Mouse (Mus musculus) layer of hippocampus, adult 2 months (tissue): ENCODE measurements around the gene Armh1. TPM values are rescaled to one million over a fixed set of nuclear protein-coding genes. Genes with fewer than 3 reads are reported as not detected.
"Not testable (repeated sequence)": the region's sequence is repeated elsewhere in the genome, so short reads cannot be mapped to it uniquely, and the experiment has no call there.

Experiments used
- DNase-seq, 2 experiments: peaks; one replicate each; pipeline ENCODE4 v3.0.0; 2022; ENCODE audit warnings: low spot score in 2 of 2
- H3K27ac ChIP-seq: fragments of 200-600 bp; 2 replicates; pipeline ENCODE4 v1.8.1; 2022
- H3K4me3 ChIP-seq: fragments of 200-600 bp; 2 replicates; pipeline ENCODE4 v1.8.1; 2022; ENCODE audit warnings: mild to moderate bottlenecking
- CTCF ChIP-seq: fragments of 200-600 bp; conservative IDR thresholded peaks from 2 replicates; pipeline ENCODE4 v1.8.1; 2022; ENCODE audit warnings: antibody characterized with exemption, mild to moderate bottlenecking, moderate library complexity
- total RNA-seq, 2 experiments: library from RNA; stranded (reverse); gene quantifications; 2 replicates each; pipeline ENCODE4 v1.2.3; 2021

Armh1 gene
- total RNA-seq, 2 experiments from 2014 or later: 0.47 to 0.59 TPM

DNA sequence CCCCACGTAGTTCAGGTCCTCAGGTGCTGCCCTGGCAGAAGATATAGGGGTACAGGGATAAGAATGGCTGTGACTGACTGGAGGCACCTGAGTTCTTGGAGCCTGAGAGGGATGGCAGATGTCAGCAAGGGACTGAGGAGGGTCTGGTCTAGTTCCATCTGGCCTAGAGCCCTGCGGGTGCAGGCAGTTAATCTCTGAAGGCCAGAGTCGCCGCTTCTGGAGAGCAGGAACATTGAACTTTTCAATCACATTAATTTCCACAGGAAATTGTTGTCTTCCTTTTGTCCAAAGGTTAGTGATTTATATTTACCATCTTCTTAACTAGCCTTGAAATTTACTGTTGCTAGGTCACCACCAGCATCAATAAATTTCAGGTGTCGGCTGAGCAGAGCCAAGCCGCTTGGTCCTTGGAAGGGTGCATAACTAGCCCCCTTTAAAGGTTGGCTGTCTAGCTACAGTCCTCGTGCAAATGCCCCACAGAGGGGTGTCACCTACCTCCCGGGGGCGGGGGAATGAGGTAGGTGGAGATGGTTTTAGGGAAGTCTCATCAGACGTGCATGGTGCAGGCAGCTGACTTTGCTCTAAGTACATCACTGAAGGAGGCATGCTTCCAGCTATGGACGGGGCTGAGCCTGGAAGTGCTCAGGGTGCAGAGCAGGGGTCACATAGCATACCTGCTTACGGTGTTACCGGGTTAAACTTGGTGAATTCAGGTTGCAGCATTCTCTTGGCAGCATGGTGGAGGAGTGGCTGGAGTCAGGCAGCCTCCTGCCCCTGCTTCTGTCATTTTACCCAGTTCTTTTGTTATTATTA lies 10.4 kb upstream of the Armh1 start:
- DNase-seq: no peak
- no peak overlapping the region for H3K4me3 ChIP-seq
- no peak overlapping the region for H3K27ac ChIP-seq
- TF ChIP-seq CTCF: no peak

GRCm38 (mm10) chr4:117261222-117261621 lies 9.3 kb upstream of the Armh1 start:
- H3K4me3 ChIP-seq: no peak overlapping the region
- TF ChIP-seq CTCF: peak; percentile 28; the same call in 1 of the 2 replicates
- DNase-seq: no peak
- H3K27ac ChIP-seq: no peak overlapping the region

- not testable (repeated sequence) for H3K27ac ChIP-seq, DNase-seq, H3K4me3 ChIP-seq
- TF ChIP-seq CTCF: peak; percentile 34
Measured at GRCm38 (mm10) chr4:117259909-117260308, 8.0 kb upstream of the Armh1 start.

DNA sequence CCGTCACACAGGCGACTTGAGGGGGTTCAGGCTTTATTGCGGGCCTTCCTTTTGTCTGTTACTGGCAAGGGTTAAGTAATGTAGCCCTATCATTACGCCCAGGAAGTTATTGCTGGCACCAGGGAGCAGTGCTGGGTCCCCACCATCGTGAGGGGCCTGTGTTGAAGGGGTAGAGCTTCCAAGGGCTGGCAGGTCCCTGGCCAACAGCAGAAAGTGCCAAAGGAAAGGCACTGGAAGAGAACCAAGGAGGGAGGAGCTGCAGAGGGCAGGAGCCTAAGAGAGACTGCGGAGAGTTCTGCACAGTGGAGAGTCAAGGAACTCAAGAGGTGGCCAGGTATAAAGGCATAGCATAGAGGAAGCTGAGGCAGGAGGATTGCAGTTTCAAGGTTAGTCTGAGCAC lies 2.7 kb upstream of the Armh1 start:
- no peak for TF ChIP-seq CTCF

GRCm38 (mm10) chr4:117254017-117254627 lies 2.2 kb upstream of the Armh1 start:
- no peak for DNase-seq
- H3K4me3 ChIP-seq: no peak overlapping the region
- no peak for TF ChIP-seq CTCF
- no peak overlapping the region for H3K27ac ChIP-seq

More for the DNA sequence above, 2.7 kb upstream of the Armh1 start:
- Histone ChIP-seq H3K4me3 (no peak overlapping the region), H3K27ac (no peak overlapping the region)
- DNase-seq: no peak

DNA sequence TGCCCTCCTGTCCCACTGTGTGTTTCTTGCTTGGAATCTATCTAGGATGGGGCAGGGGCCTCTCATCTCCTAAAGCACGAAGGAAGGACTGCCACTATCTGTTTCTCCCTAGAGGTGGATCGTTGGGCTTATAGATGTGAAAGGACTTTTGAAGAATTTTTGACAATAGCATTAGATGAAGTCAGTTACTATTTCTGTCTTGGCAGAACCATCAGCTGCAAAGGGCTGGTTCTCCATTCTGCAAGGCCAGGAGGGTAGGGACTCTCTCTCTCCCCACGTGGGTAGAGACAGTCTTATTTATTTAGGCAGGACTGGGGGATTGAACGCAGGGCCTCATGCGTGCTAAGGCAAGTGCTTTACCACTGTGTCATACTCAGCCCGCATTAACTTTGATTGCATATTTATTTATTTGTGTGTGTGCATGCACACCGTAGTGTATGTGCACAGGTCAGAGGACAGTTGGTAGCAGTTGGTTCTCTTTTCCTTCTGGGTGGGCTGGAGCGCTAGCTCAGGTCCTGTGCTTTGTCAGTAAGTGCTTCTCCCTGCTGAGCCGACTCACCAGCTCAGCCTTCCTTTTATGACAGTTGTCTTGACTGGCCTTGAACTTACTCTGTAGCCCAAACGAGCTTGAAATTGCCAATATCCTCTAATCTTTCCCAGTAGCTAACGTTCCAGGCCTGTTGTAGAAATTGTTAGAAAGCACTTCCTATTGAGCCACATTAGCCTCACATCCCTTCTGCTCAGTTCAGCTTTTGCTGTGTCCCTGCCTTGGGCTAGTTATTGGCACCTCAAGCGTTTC lies 1.5 kb upstream of the Armh1 start:
- Histone ChIP-seq H3K4me3 (no peak overlapping the region), H3K27ac (no peak overlapping the region)
- TF ChIP-seq CTCF: no peak
- DNase-seq: no peak

GRCm38 (mm10) chr4:117252755-117253154 lies 830 bp upstream of the Armh1 start:
- Histone ChIP-seq H3K4me3 (no peak overlapping the region), H3K27ac (no peak overlapping the region)
- DNase-seq: no peak
- no peak for TF ChIP-seq CTCF

- peak overlapping the region; percentile 75 for H3K27ac ChIP-seq
Measured at GRCm38 (mm10) chr4:117252351-117252750, 426 bp upstream of the Armh1 start.

GRCm38 (mm10) chr4:117250982-117251381 lies 943 bp downstream of the Armh1 start:
- Histone ChIP-seq H3K4me3 (no peak overlapping the region), H3K27ac (no peak overlapping the region)
- no peak for TF ChIP-seq CTCF
- DNase-seq: no peak

More at GRCm38 (mm10) chr4:117252351-117252750, 426 bp upstream of the Armh1 start:
- peak overlapping the region; percentile 88 for H3K4me3 ChIP-seq
- TF ChIP-seq CTCF: no peak
- no peak for DNase-seq

DNA sequence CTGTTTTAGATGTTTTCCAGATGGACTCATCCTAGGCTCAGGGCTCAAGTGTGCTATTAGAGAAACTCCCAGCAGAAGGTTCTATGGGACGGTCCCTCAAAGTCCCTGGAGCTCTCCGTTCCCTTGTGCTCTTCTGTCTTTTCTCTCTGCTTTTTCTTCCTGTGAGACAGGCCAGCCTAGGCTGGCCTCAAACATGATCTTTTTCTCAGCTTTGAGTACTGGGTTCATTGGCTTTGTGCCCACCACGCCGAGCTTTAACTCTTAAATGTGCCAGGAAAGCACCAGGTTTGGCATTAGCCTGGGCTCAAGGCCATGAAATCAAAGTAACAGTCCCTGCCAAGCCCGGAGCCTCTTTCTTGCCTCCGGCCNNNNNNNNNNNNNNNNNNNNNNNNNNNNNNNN lies 11.1 kb downstream of the Armh1 start:
- Histone ChIP-seq H3K27ac (no peak overlapping the region), H3K4me3 (no peak overlapping the region)
- no peak for DNase-seq
- TF ChIP-seq CTCF: no peak

GRCm38 (mm10) chr4:117239153-117239552 lies 12.8 kb downstream of the Armh1 start:
- no peak overlapping the region for H3K4me3 ChIP-seq
- no peak overlapping the region for H3K27ac ChIP-seq
- TF ChIP-seq CTCF: no peak
- DNase-seq: no peak

DNA sequence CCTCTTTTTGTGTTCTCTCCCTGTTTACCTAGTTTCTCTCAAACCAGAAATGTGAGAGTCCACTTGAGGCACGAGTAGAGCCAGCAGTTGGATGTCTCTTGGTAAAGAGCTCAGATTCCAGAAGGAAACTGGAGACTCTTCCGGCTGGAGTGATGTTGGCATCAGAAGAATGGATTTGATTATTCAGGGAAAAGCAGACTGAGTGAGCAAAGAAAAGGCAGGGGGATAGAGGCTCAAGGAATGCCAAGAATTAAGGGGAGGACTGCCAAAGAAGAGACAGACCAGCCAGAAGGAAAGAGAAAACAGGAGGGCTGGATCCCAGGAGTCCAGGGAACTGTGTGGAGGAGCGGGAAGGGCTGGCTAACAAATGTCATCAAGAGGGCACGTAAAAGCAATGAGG lies 16.1 kb downstream of the Armh1 start:
- Histone ChIP-seq H3K27ac (no peak overlapping the region), H3K4me3 (no peak overlapping the region)
- no peak for DNase-seq
- no peak for TF ChIP-seq CTCF

DNA sequence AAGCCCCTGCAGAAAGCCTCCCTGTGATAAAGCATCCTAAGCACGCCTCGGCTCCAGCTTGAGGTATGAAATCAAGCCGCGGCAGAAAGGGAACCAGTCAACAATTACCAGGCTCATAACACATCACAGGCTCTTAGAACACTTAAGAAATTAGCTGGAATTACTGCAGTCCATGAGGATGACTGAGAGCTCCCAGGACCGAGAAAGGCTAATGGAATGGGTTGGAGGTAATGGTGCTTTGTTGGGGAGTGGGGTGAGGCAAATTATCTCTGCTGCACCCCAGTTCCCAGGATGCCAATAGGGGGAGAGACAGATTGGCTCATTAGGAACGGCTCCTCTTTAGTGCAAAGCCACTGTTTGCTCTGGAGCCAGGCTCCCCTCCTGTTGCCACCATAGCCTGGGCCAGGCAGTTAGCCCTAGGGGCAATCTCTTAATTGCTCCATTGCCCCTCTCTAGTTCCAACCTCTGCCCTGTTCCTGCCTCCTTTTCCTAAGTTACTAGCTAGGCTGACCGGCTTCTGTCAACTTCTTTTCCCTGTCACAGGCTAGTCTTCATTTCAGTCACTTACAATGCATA lies 17.7 kb downstream of the Armh1 start:
- no peak for TF ChIP-seq CTCF
- DNase-seq: no peak
- Histone ChIP-seq H3K27ac (no peak overlapping the region), H3K4me3 (no peak overlapping the region)
